Mouse (Mus musculus) megakaryocyte, embryonic 14.5 days (primary cell): ENCODE measurements around the gene Snx32. TPM values are rescaled to one million over a fixed set of nuclear protein-coding genes. Genes with fewer than 3 reads are reported as not detected.
"Not testable (repeated sequence)": the region's sequence is repeated elsewhere in the genome, so short reads cannot be mapped to it uniquely, and the experiment has no call there.

Experiments
- H3K27me3 ChIP-seq: replicated peaks from 2 replicates; pipeline ENCODE3; 2012; ENCODE audit warnings: inconsistent platforms
- H3K36me3 ChIP-seq: replicated peaks from 2 replicates; pipeline ENCODE3; 2012; ENCODE audit warnings: low read length, inconsistent platforms, mixed read lengths
- H3K4me1 ChIP-seq: 2 replicates; pipeline ENCODE4 v1.6.1; 2012; ENCODE audit warnings: inconsistent platforms
- H3K4me3 ChIP-seq: replicated peaks from 2 replicates; pipeline ENCODE3; 2012; ENCODE audit warnings: moderate library complexity, mild to moderate bottlenecking, inconsistent platforms
- H3K9me3 ChIP-seq: 2 replicates; pipeline ENCODE4 v1.6.1; 2012; ENCODE audit warnings: inconsistent platforms
- FLI1 ChIP-seq: IDR thresholded peaks from 2 replicates; pipeline ENCODE4 v1.6.1; 2012; ENCODE audit warnings: low read length, inconsistent platforms, mixed read lengths
- GATA1 ChIP-seq: IDR thresholded peaks from 3 replicates; pipeline ENCODE4 v1.6.1; 2012; ENCODE audit warnings: mixed read lengths, low read length, inconsistent platforms, borderline replicate concordance
- polyA plus RNA-seq: library from polyadenylated mRNA; stranded (reverse); fragments of >175 nt; gene quantifications from 2 replicates; pipeline ENCODE4 v1.2.3, GENCODE M21; 2012; ENCODE audit warnings: low replicate concordance; ENCODE audit not compliant: insufficient read depth

Gene Snx32
- polyA plus RNA-seq, 1 experiment: 3.6 TPM

- Histone ChIP-seq H3K9me3 (no peaks in the 10 kb centered on the region), H3K4me3 (peak overlapping the region; percentile 97), H3K4me1 (peaks cover 62% of the 10 kb centered on the region), H3K36me3 (peaks cover 51% of the 10 kb centered on the region), H3K27me3 (no peaks in the 10 kb centered on the region)
- no peak for TF ChIP-seq GATA1
- no peak; the same call in 1 of the 2 replicates for TF ChIP-seq FLI1
Measured at GRCm38 (mm10) chr19:5490898-5491708, 19.2 kb downstream of the Snx32 start.

DNA sequence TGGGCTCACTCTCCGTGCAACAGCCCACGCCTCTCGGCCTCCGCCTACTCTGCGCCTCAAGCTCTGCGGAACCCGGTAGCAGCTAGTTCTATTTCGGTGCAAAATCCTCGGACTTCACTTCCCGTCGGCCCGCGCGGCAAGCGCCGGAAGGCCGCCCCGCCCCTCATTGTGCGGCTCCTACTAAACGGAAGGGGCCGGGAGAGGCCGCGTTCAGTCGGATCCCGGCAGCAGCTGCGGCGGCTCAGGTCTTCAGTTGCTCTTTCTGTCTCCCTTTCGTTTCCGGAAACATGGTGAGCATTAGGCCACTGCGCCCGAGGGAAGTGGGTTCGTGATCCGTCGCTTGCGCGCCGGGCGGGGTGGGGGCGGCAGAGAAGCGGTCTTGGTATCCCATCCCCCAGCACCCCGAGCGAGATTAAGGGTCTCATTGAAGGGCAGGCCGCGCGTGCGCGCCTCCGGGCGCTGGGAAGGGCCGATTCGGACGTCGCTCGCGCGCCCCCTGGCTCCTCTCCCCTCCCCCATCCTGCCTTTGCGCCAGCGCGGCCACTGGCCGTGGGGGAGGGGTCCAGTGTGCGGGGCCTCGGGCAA is 19.9 kb downstream of the Snx32 start, which contains the start of gene Cfl1:
Gene Cfl1 (plus strand): TSS at position 143 of the 585 bp plus-strand sequence.
- Histone ChIP-seq H3K36me3 (peaks cover 51% of the 10 kb centered on the region), H3K4me1 (peaks cover 65% of the 10 kb centered on the region), H3K27me3 (no peaks in the 10 kb centered on the region), H3K9me3 (no peaks in the 10 kb centered on the region), H3K4me3 (peak within 1 kb of the TSS; percentile 97)
- TF ChIP-seq GATA1 (no peak), FLI1 (peak; percentile 68; the same call in 1 of the 2 replicates)

- H3K4me3 ChIP-seq: peak overlapping the region; percentile 97
- H3K36me3 ChIP-seq: peaks cover 52% of the 10 kb centered on the region
- peaks cover 71% of the 10 kb centered on the region for H3K4me1 ChIP-seq
- H3K27me3 ChIP-seq, H3K9me3 ChIP-seq: not testable (repeated sequence)
Measured at GRCm38 (mm10) chr19:5489721-5490120, 20.6 kb downstream of the Snx32 start.

- peak overlapping the region; percentile 93 for H3K4me3 ChIP-seq
- no peaks in the 10 kb centered on the region for H3K9me3 ChIP-seq
- peaks cover 52% of the 10 kb centered on the region for H3K36me3 ChIP-seq
- peaks cover 69% of the 10 kb centered on the region for H3K4me1 ChIP-seq
- TF ChIP-seq FLI1 (no peak), GATA1 (no peak)
- no peaks in the 10 kb centered on the region for H3K27me3 ChIP-seq
Measured at GRCm38 (mm10) chr19:5488878-5489571, 21.3 kb downstream of the Snx32 start.

DNA sequence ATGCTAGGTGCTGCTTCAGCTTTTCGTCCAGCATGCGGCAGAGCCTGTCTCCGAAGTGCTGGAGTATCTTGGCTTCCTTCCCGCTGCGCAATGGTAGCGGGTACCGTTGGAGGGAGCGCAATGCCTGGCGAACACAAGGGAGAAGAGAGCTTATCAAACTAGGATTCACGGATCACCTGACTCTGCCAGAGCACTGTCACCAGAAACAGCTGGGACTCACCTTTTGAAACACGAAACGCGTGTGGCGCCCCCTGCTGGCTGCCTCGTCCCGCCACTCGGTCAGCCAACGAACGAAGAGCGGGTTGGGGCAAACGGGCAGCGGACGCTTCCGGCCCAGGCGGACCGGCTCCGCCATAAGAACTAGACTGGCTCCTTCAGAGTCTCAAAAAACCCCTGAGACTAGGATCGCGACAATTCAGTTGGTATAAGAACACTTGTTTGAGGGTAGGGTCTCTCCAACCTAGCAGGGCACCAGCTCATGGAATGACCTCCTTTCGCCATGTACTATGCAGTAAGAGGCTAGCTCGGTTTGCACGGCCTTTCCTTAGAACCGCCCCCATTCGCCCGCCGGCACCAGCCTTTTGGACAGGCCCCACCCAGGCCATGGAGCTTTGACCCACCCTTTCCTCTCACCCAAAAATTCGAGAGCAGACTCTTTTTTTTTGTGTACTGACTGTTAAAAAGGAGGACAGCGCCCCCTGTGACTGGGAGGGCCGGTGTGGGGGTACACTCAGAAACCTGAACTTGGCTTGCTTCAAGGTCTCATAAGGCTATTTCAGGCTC is 22.4 kb downstream of the Snx32 start, which contains the start of gene Mus81:
Gene Mus81 (minus strand): TSS at position 635 of the 783 bp plus-strand sequence.
- peak within 1 kb of the TSS; percentile 93 for H3K4me3 ChIP-seq
- H3K36me3 ChIP-seq: peaks cover 53% of the 10 kb centered on the region
- H3K27me3 ChIP-seq: no peaks in the 10 kb centered on the region
- H3K4me1 ChIP-seq: peaks cover 58% of the 10 kb centered on the region
- no peak for TF ChIP-seq GATA1
- no peak for TF ChIP-seq FLI1
- H3K9me3 ChIP-seq: no peaks in the 10 kb centered on the region

DNA sequence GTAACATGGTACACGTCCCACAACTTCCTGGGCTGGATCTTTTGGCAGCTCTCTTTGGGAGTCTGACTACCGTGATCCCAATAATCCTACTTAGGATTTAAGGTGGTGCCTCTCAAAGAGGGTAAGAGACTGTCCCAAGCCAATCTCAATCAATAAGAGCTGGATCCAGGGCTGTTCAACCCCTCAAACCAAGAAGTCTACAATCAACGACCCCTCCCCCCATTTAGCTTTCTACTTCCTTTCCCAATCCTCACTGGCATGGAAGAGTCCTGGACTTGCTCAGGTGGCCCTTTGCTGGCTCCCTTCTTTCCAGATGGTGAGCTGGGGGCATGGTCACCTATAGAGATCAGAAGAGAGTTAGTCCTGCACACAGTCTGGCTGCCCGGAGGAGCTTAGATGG is 23.6 kb downstream of the Snx32 start:
- H3K9me3 ChIP-seq: no peaks in the 10 kb centered on the region
- TF ChIP-seq GATA1 (no peak), FLI1 (no peak)
- H3K4me1 ChIP-seq: peaks cover 46% of the 10 kb centered on the region
- peaks cover 53% of the 10 kb centered on the region for H3K36me3 ChIP-seq
- no peaks in the 10 kb centered on the region for H3K27me3 ChIP-seq
- no peak overlapping the region for H3K4me3 ChIP-seq

DNA sequence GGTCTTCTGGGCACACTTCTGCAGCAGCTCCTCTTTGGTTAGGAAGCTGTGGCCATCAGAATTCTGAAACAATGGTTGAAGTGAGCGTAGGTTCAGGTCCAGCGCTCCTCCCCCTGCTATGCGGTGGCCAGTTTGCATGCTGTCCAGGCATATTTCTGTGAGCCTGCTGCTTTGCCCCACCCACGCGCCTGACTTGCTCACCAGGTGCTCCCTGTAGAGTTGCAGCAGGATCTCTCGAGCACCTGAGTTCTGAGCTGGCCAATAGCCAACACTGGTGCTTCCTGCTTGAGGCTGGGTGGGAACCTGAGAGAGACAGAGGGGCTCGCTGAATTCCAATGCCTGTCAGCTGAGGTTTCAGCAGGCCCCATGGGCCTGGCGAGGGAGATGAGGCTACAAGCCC is 24.1 kb downstream of the Snx32 start:
- no peak overlapping the region for H3K4me3 ChIP-seq
- H3K36me3 ChIP-seq: peaks cover 55% of the 10 kb centered on the region
- no peaks in the 10 kb centered on the region for H3K27me3 ChIP-seq
- H3K9me3 ChIP-seq: no peaks in the 10 kb centered on the region
- peaks cover 46% of the 10 kb centered on the region for H3K4me1 ChIP-seq
- TF ChIP-seq GATA1 (no peak), FLI1 (no peak)

DNA sequence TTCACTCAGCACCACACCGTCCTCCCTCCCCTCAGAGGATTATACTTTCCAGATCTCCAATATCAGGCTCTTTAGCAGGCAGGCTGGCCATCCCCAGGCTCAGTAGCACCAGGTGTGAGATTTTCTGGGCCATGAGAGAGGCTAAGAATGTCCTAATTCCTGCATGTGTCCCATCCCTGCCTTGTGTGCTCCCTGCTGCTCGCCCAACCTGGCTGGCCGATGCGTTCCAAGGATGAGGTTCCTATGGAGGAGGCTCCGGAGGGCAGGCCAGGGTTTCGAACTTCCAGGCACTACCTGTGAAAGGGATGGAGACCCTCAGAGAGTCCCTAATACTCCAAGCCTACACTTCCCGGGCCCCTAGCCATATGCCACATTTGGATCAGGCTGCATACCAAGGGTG is 24.5 kb downstream of the Snx32 start:
- H3K4me3 ChIP-seq: no peak overlapping the region
- H3K36me3 ChIP-seq: peaks cover 55% of the 10 kb centered on the region
- no peaks in the 10 kb centered on the region for H3K9me3 ChIP-seq
- H3K27me3 ChIP-seq: no peaks in the 10 kb centered on the region
- TF ChIP-seq GATA1: no peak
- TF ChIP-seq FLI1: no peak
- peaks cover 46% of the 10 kb centered on the region for H3K4me1 ChIP-seq

- H3K9me3 ChIP-seq: no peaks in the 10 kb centered on the region
- H3K4me1 ChIP-seq: peaks cover 46% of the 10 kb centered on the region
- H3K27me3 ChIP-seq: peaks cover under 1% of the 10 kb centered on the region
- peaks cover 55% of the 10 kb centered on the region for H3K36me3 ChIP-seq
- no peak overlapping the region for H3K4me3 ChIP-seq
- TF ChIP-seq FLI1 (no peak), GATA1 (no peak)
Measured at GRCm38 (mm10) chr19:5485371-5485770, 25.0 kb downstream of the Snx32 start.
